ENCODE assay signal across 9 mouse cellular contexts in the genomic region with DNA sequence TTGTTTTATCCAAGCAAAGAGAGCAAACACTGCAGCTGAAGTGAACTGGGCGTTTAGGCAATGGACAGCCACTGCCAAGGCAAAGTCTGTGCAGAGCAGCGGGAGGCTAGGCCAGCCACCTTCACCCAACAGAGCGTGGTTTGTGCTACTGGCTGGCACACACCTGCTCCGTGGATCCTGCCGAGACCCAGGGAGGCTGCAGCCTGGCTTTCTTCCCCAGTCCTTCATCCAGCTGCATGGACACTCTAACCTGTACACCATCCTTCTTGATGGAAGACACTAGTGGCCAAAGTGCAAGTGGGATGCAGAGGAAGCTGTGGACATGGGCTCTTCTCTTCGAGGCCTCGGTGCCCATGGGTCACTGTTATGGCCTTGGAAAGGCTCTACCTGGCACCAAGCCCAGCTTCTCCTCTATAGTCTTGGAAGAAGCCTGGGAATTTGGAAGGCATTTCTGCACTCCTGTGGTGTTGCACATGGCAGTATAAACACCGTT.
A peak's percentile ranks its signal among the peaks of the same experiment; 100 is the strongest.
DNase-seq lines count a peak whose midpoint lies in the region; ATAC-seq and TF ChIP-seq lines count a peak whose summit lies in the region.
"Had no signal": no experiment of that assay in that cellular context is flagged by ENCODE, and none has a peak within 500 bp of the region (broad histone marks: within the 10 kb centered on the region; RNA-seq: fewer than 3 reads in every experiment).

No protein-coding gene starts in this region.

- H3K4me1 ChIP-seq in midbrain, postnatal 0 days (ENCODE audit: insufficient read depth, low read length), result no peaks in the 10 kb centered on the region
- peaks cover 8% of the 10 kb centered on the region for H3K4me1 ChIP-seq in midbrain, embryonic 13.5 days (replicated peaks)
- peaks cover 10% of the 10 kb centered on the region for H3K4me1 ChIP-seq in embryonic facial prominence, embryonic 15.5 days
- peaks cover 21% of the 10 kb centered on the region for H3K4me1 ChIP-seq in limb, embryonic 13.5 days

- no peak for ATAC-seq in midbrain, postnatal 0 days (ENCODE audit: low FRiP score)
- no peak for ATAC-seq in midbrain, embryonic 13.5 days
- ATAC-seq in embryonic facial prominence, embryonic 15.5 days (ENCODE audit: insufficient number of reproducible peaks, low FRiP score, low TSS enrichment, low read depth), result peak; percentile 51; the same call in 1 of the 2 replicates
- ATAC-seq in limb, embryonic 13.5 days (ENCODE audit: low FRiP score, low read depth), result peak; percentile 48; the same call in 1 of the 2 replicates

- no peak for TF ChIP-seq CTCF in midbrain, postnatal 0 days (IDR thresholded peaks at IDR 0.05)

- 68% methylated on average over 8 of the region's 8 CpGs for WGBS in midbrain, postnatal 0 days
- 75% methylated on average over 8 of the region's 8 CpGs for WGBS in midbrain, embryonic 13.5 days
- 48% methylated on average over 8 of the region's 8 CpGs for WGBS in embryonic facial prominence, embryonic 15.5 days
- WGBS in limb, embryonic 13.5 days, result 42% methylated on average over 8 of the region's 8 CpGs

- H3K36me3 ChIP-seq in midbrain, postnatal 0 days (ENCODE audit: insufficient read depth, low read length), result no peaks in the 10 kb centered on the region
- no peaks in the 10 kb centered on the region for H3K36me3 ChIP-seq in midbrain, embryonic 13.5 days
- H3K36me3 ChIP-seq in embryonic facial prominence, embryonic 15.5 days, result no peaks in the 10 kb centered on the region
- no peaks in the 10 kb centered on the region for H3K36me3 ChIP-seq in limb, embryonic 13.5 days
- H3K36me3 ChIP-seq: neural tube, embryonic 12.5 days had no signal

- H3K27me3 ChIP-seq in midbrain, postnatal 0 days (ENCODE audit: insufficient read depth, low read length), result no peaks in the 10 kb centered on the region
- no peaks in the 10 kb centered on the region for H3K27me3 ChIP-seq in midbrain, embryonic 13.5 days
- H3K27me3 ChIP-seq in embryonic facial prominence, embryonic 15.5 days, result no peaks in the 10 kb centered on the region
- H3K27me3 ChIP-seq in limb, embryonic 13.5 days, result no peaks in the 10 kb centered on the region
- H3K27me3 ChIP-seq: neural tube, embryonic 12.5 days had no signal

- H3K9ac ChIP-seq in midbrain, postnatal 0 days (replicated peaks; ENCODE audit: low read length, poor library complexity, severe bottlenecking), result no peak overlapping the region
- H3K9ac ChIP-seq in midbrain, embryonic 13.5 days (replicated peaks), result no peak overlapping the region
- H3K9ac ChIP-seq in embryonic facial prominence, embryonic 15.5 days, result no peak overlapping the region
- H3K9ac ChIP-seq in limb, embryonic 13.5 days, result no peak overlapping the region
- H3K9ac ChIP-seq: neural tube, embryonic 12.5 days had no signal

- H3K4me3 ChIP-seq in midbrain, postnatal 0 days (ENCODE audit: low read depth, low read length), result no peak overlapping the region
- H3K4me3 ChIP-seq in midbrain, embryonic 13.5 days (replicated peaks), result no peak overlapping the region
- H3K4me3 ChIP-seq in embryonic facial prominence, embryonic 15.5 days (replicated peaks), result no peak overlapping the region
- no peak overlapping the region for H3K4me3 ChIP-seq in limb, embryonic 13.5 days
- H3K4me3 ChIP-seq: neural tube, embryonic 12.5 days had no signal

- H3K4me2 ChIP-seq in midbrain, postnatal 0 days (ENCODE audit: low read depth, low read length, poor library complexity, severe bottlenecking), result no peak overlapping the region
- no peak overlapping the region for H3K4me2 ChIP-seq in midbrain, embryonic 13.5 days (replicated peaks)
- H3K4me2 ChIP-seq in embryonic facial prominence, embryonic 15.5 days (replicated peaks), result no peak overlapping the region
- peak overlapping the region; percentile 17; the same call in 1 of the 2 replicates for H3K4me2 ChIP-seq in limb, embryonic 13.5 days (replicated peaks)
- H3K4me2 ChIP-seq: neural tube, embryonic 12.5 days had no signal

- no peaks in the 10 kb centered on the region for H3K9me3 ChIP-seq in midbrain, postnatal 0 days (ENCODE audit: low read length)
- H3K9me3 ChIP-seq in midbrain, embryonic 13.5 days, result no peaks in the 10 kb centered on the region
- no peaks in the 10 kb centered on the region for H3K9me3 ChIP-seq in embryonic facial prominence, embryonic 15.5 days (replicated peaks)
- no peaks in the 10 kb centered on the region for H3K9me3 ChIP-seq in limb, embryonic 13.5 days
- H3K9me3 ChIP-seq: neural tube, embryonic 12.5 days had no signal

- H3K27ac ChIP-seq in midbrain, postnatal 0 days (ENCODE audit: low read depth, low read length), result no peak overlapping the region
- H3K27ac ChIP-seq in midbrain, embryonic 13.5 days, result no peak overlapping the region
- H3K27ac ChIP-seq in embryonic facial prominence, embryonic 15.5 days (replicated peaks), result peak overlapping the region; percentile 56; the same call in 1 of the 2 replicates
- H3K27ac ChIP-seq in limb, embryonic 13.5 days, result peak overlapping the region; percentile 52
- H3K27ac ChIP-seq: neural tube, embryonic 12.5 days had no signal

- peak; percentile 83 for DNase-seq in midbrain, postnatal 0 days (ENCODE audit: low spot score)
- peak; percentile 57 for DNase-seq in cerebellum, adult 11 months
- DNase-seq in T-cell, adult 2 months (ENCODE audit: low spot score), result no peak
- DNase-seq in gastrocnemius, adult 18-20 months (ENCODE audit: low spot score), result no peak
- DNase-seq in thymus, postnatal 25 days, result no peak

Comparison
In these comparisons a context has a peak if more than half of its experiments do, and no peak if none do; other contexts are left out.
1. ATAC-seq: peak in embryonic facial prominence, embryonic 15.5 days (single experiment) and limb, embryonic 13.5 days (single experiment); none in midbrain, postnatal 0 days (single experiment) and midbrain, embryonic 13.5 days (single experiment).
2. DNase-seq: peak in midbrain, postnatal 0 days (single experiment) and cerebellum, adult 11 months (single experiment); none in T-cell, adult 2 months (single experiment), gastrocnemius, adult 18-20 months (single experiment) and thymus, postnatal 25 days (single experiment).
3. H3K27ac ChIP-seq: peak in embryonic facial prominence, embryonic 15.5 days (single experiment) and limb, embryonic 13.5 days (single experiment); none in midbrain, postnatal 0 days (single experiment) and midbrain, embryonic 13.5 days (single experiment).